Mouse (Mus musculus) thymus, adult 2 months (tissue): ENCODE results near the gene Naif1.

Source experiments
- CTCF ChIP-seq: fragments of 200-500 bp; IDR thresholded peaks from 2 replicates; pipeline ENCODE4 v1.5.1; 2012; ENCODE audit warnings: mild to moderate bottlenecking, control low read depth, low read length, moderate library complexity, borderline replicate concordance; ENCODE audit not compliant: control insufficient read depth, poor library complexity, insufficient read depth; ENCODE audit errors: extremely low read depth
- POLR2A ChIP-seq: fragments of 200-500 bp; IDR thresholded peaks from 2 replicates; pipeline ENCODE4 v1.6.1; 2012; ENCODE audit warnings: mild to moderate bottlenecking, low read length, control low read depth, moderate library complexity; ENCODE audit not compliant: control insufficient read depth, poor library complexity, insufficient read depth; ENCODE audit errors: extremely low read depth

DNA sequence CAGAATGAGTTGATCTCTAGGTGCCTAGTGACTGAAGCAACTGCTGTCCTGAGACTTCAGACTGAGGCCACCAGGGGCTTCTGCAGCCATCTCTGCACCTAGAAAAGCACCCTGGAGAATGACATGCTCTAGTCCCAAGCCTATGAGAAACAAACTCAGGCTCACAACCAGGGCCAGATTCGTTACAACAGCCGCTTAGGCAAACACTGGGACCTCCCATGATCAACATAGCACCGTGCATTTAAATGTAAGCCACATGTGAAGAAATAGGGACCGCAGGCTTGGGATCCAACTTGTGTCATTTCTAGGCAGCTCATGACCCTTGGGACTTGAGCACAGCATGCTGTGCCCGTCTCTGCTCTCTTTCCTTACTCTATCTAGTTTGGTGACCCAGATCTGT lies 22.5 kb upstream of the Naif1 start:
- no peak for TF ChIP-seq CTCF
- no peak for TF ChIP-seq POLR2A
